Mouse (Mus musculus) lung, adult 2 months (tissue): ENCODE measurements around the gene Mark1. TPM values are rescaled to one million over a fixed set of nuclear protein-coding genes. Genes with fewer than 3 reads are reported as not detected.

Experiments used
- DNase-seq: peaks from one replicate; pipeline ENCODE4 v3.0.0; 2022
- H3K4me1 ChIP-seq: fragments of 200-500 bp; 2 replicates; pipeline ENCODE4 v1.6.1; 2011; ENCODE audit warnings: low read length; ENCODE audit not compliant: control insufficient read depth, insufficient read depth
- H3K4me3 ChIP-seq: fragments of 200-500 bp; replicated peaks from 2 replicates; pipeline ENCODE3; 2011; ENCODE audit warnings: low read depth, mild to moderate bottlenecking, control low read depth, low read length; ENCODE audit errors: extremely low read depth
- CTCF ChIP-seq: fragments of 200-500 bp; IDR thresholded peaks from 2 replicates; pipeline ENCODE4 v1.5.1; 2011; ENCODE audit warnings: mild to moderate bottlenecking, low read length, control low read depth; ENCODE audit not compliant: insufficient read depth
- POLR2A ChIP-seq: fragments of 200-500 bp; IDR thresholded peaks from 2 replicates; pipeline ENCODE4 v1.6.1; 2011; ENCODE audit warnings: low read depth, mild to moderate bottlenecking, control low read depth, low read length, borderline replicate concordance; ENCODE audit errors: extremely low read depth
- WGBS: fragments of 180-500 bp; shearing (Covaris S2); methylation state at CpG from one replicate; pipeline ENCODE4 v1.1.7; 2018; 5-methylcytosine and 5-hydroxymethylcytosine counted together
- polyA plus RNA-seq: library from polyadenylated mRNA; depleted of rRNA; stranded (reverse); fragments of >200 nt; gene quantifications from 2 replicates; pipeline ENCODE4 v1.2.3, GENCODE M21; 2012

The Mark1 gene
- polyA plus RNA-seq, 1 experiment = 3.7 TPM

GRCm38 (mm10) chr1:184881211-184881610 lies 118.2 kb downstream of the Mark1 start:
- DNase-seq = no peak
- WGBS = 63% methylated on average over 5 of the region's 5 CpGs
- no peaks in the 10 kb centered on the region; the same call in 1 of the 2 replicates for H3K4me1 ChIP-seq
- TF ChIP-seq POLR2A (no peak), CTCF (no peak)
- H3K4me3 ChIP-seq = peak overlapping the region; percentile 49

GRCm38 (mm10) chr1:184878860-184879259 lies 120.5 kb downstream of the Mark1 start:
- no peak for TF ChIP-seq CTCF
- TF ChIP-seq POLR2A = no peak

GRCm38 (mm10) chr1:184877306-184877705 lies 122.1 kb downstream of the Mark1 start:
- no peak for DNase-seq
- Histone ChIP-seq H3K4me1 (no peaks in the 10 kb centered on the region), H3K4me3 (no peak overlapping the region)
- TF ChIP-seq CTCF = no peak
- TF ChIP-seq POLR2A = no peak
- 59% methylated on average over 2 of the region's 2 CpGs for WGBS

More at GRCm38 (mm10) chr1:184878860-184879259, 120.5 kb downstream of the Mark1 start:
- no peak overlapping the region for H3K4me3 ChIP-seq
- WGBS = 67% methylated on average over 6 of the region's 6 CpGs
- no peaks in the 10 kb centered on the region; the same call in 1 of the 2 replicates for H3K4me1 ChIP-seq
- no peak for DNase-seq

- no peak overlapping the region for H3K4me3 ChIP-seq
- 85% methylated on average over 11 of the region's 11 CpGs for WGBS
- no peak for DNase-seq
- H3K4me1 ChIP-seq = peaks cover 18% of the 10 kb centered on the region
- TF ChIP-seq CTCF (no peak), POLR2A (no peak)
These were observed 125.5 kb downstream of the Mark1 start for GRCm38 (mm10) chr1:184873910-184874309.

GRCm38 (mm10) chr1:184872069-184872819 lies 127.1 kb downstream of the Mark1 start:
- Histone ChIP-seq H3K4me3 (no peak overlapping the region), H3K4me1 (peaks cover 18% of the 10 kb centered on the region)
- no peak for DNase-seq
- TF ChIP-seq POLR2A = no peak
- no peak for TF ChIP-seq CTCF
- 71% methylated on average over 7 of the region's 7 CpGs for WGBS

GRCm38 (mm10) chr1:184871506-184871905 lies 127.9 kb downstream of the Mark1 start:
- no peak for DNase-seq
- TF ChIP-seq POLR2A (no peak), CTCF (no peak)
- no peak overlapping the region for H3K4me3 ChIP-seq
- peaks cover 18% of the 10 kb centered on the region for H3K4me1 ChIP-seq
- WGBS = 69% methylated on average over 1 of the region's 1 CpGs

GRCm38 (mm10) chr1:184870646-184871385 lies 128.6 kb downstream of the Mark1 start:
- no peak for TF ChIP-seq CTCF
- TF ChIP-seq POLR2A = no peak
- WGBS = 64% methylated on average over 11 of the region's 11 CpGs
- H3K4me3 ChIP-seq = no peak overlapping the region
- DNase-seq = peak; percentile 13
- H3K4me1 ChIP-seq = peaks cover 18% of the 10 kb centered on the region

- no peak overlapping the region for H3K4me3 ChIP-seq
- peak; percentile 71 for DNase-seq
- H3K4me1 ChIP-seq = peaks cover 19% of the 10 kb centered on the region
- 20% methylated on average over 4 of the region's 4 CpGs for WGBS
- no peak for TF ChIP-seq POLR2A
- TF ChIP-seq CTCF = no peak
These were observed 129.3 kb downstream of the Mark1 start for GRCm38 (mm10) chr1:184869939-184870565.

GRCm38 (mm10) chr1:184867640-184868120 lies 131.7 kb downstream of the Mark1 start:
- no peak for DNase-seq
- Histone ChIP-seq H3K4me3 (no peak overlapping the region), H3K4me1 (peaks cover 23% of the 10 kb centered on the region)
- 66% methylated on average over 3 of the region's 3 CpGs for WGBS
- no peak for TF ChIP-seq POLR2A
